Mouse (Mus musculus) lung, postnatal 4 days (tissue): ENCODE data around the gene Urm1.
"Not testable (repeated sequence)": the region's sequence is repeated elsewhere in the genome, so short reads cannot be mapped to it uniquely, and the experiment has no call there.

Experiments
- DNase-seq, 2 experiments: peaks; one replicate each; pipeline ENCODE4 v3.0.0; 2021

The Urm1 gene

GRCm38 (mm10) chr2:29869646-29870451, 50.0 kb downstream of the Urm1 start:
- no peak for DNase-seq

- DNase-seq, result no peak
Observed at GRCm38 (mm10) chr2:29872581-29873295, 52.9 kb downstream of the Urm1 start.

- no peak for DNase-seq
Observed at GRCm38 (mm10) chr2:29873801-29874200, 53.9 kb downstream of the Urm1 start.

- DNase-seq, result no peak
Observed at GRCm38 (mm10) chr2:29878061-29878460, 58.2 kb downstream of the Urm1 start.

GRCm38 (mm10) chr2:29879191-29879590, 59.3 kb downstream of the Urm1 start:
- no peak for DNase-seq

- no peak for DNase-seq
Observed at GRCm38 (mm10) chr2:29879964-29880830, 60.3 kb downstream of the Urm1 start.

- DNase-seq, result not testable (repeated sequence)
Observed at GRCm38 (mm10) chr2:29886659-29887292, 66.9 kb downstream of the Urm1 start.

GRCm38 (mm10) chr2:29889066-29889944, 69.4 kb downstream of the Urm1 start, which contains the start of gene Odf2:
Gene Odf2, plus strand, starts transcription at chr2:29889221.
- peak; percentile 100 for DNase-seq

GRCm38 (mm10) chr2:29889991-29890833, 70.3 kb downstream of the Urm1 start:
- DNase-seq, result peak; percentile 86 to 88

GRCm38 (mm10) chr2:29891773-29892172, 71.9 kb downstream of the Urm1 start:
- DNase-seq, result no peak
